ENCODE assay signal across 14 mouse cellular contexts in genomic region chr3:57277453-57277852, GRCm38 (mm10). TPM values are rescaled to one million over a fixed set of nuclear protein-coding genes. Genes with fewer than 3 reads are reported as not detected.
DNase-seq lines count a peak whose midpoint lies in the region; ATAC-seq and TF ChIP-seq lines count a peak whose summit lies in the region.
"Had no signal": no experiment of that assay in that cellular context is flagged by ENCODE, and none has a peak within 500 bp of the region (broad histone marks: within the 10 kb centered on the region; RNA-seq: fewer than 3 reads in every experiment).

No protein-coding gene starts in this region.

- H3K4me2 ChIP-seq in kidney, embryonic 16.5 days (replicated peaks; ENCODE audit: low read depth, low read length): no peak overlapping the region
- H3K4me2 ChIP-seq: hindbrain, embryonic 12.5 days had no signal

- ATAC-seq in kidney, embryonic 16.5 days (ENCODE audit: low FRiP score, low TSS enrichment): no peak
- ATAC-seq in megakaryocyte, adult 5-6 weeks (ENCODE audit: poor library complexity, severe bottlenecking): no peak
- ATAC-seq: forebrain, embryonic 16.5 days had no signal

- H3K9ac ChIP-seq in kidney, embryonic 16.5 days (replicated peaks; ENCODE audit: low read length): no peak overlapping the region
- no peak overlapping the region for H3K9ac ChIP-seq in MEL (ENCODE audit: control insufficient read depth, low read depth, low read length, poor library complexity, severe bottlenecking)
- H3K9ac ChIP-seq: hindbrain, embryonic 12.5 days had no signal

- WGBS in kidney, embryonic 16.5 days: 67% methylated on average over 5 of the region's 5 CpGs

- H3K36me3 ChIP-seq in kidney, embryonic 16.5 days (ENCODE audit: insufficient read depth, low read length): no peaks in the 10 kb centered on the region
- no peaks in the 10 kb centered on the region for H3K36me3 ChIP-seq in MEL (ENCODE audit: control insufficient read depth in 1 of 2, insufficient read depth in 2 of 2, low read length in 2 of 2)
- H3K36me3 ChIP-seq: G1E; hindbrain, embryonic 12.5 days had no signal

- no peak for TF ChIP-seq POLR2A in MEL (IDR thresholded peaks at IDR 0.05; ENCODE audit: control insufficient read depth in 1 of 2, insufficient read depth in 1 of 2, low read depth in 1 of 2, low read length in 2 of 2, poor library complexity in 1 of 2)

- TF ChIP-seq CTCF in MEL (IDR thresholded peaks at IDR 0.05 in 2 of 3, conservative IDR thresholded peaks at IDR 0.05 in 1 of 3; ENCODE audit: control insufficient read depth in 1 of 3, insufficient read depth in 1 of 3, low read depth in 2 of 3, low read length in 3 of 3, poor library complexity in 1 of 3, severe bottlenecking in 1 of 3): no peak

- TF ChIP-seq EP300 in MEL (IDR thresholded peaks at IDR 0.05; ENCODE audit: low read depth in 1 of 2, low read length in 2 of 2): no peak

- no peaks in the 10 kb centered on the region for H3K27me3 ChIP-seq in kidney, embryonic 16.5 days (ENCODE audit: insufficient read depth, low read length)
- no peaks in the 10 kb centered on the region for H3K27me3 ChIP-seq in MEL (ENCODE audit: control insufficient read depth in 1 of 2, insufficient read depth in 2 of 2, low read length in 2 of 2)
- H3K27me3 ChIP-seq: hindbrain, embryonic 12.5 days had no signal

- H3K27ac ChIP-seq in kidney, embryonic 16.5 days (ENCODE audit: low read length): no peak overlapping the region
- H3K27ac ChIP-seq in MEL (ENCODE audit: control insufficient read depth, low read depth, low read length): no peak overlapping the region
- H3K27ac ChIP-seq: hindbrain, embryonic 12.5 days had no signal

- peak; percentile 43 for DNase-seq in kidney, adult 11 months
- peak; percentile 9 for DNase-seq in MEL (ENCODE audit: low read depth, low spot score)
- peak; percentile 27 for DNase-seq in heart, postnatal 4 days
- DNase-seq in lung, postnatal 25 days (ENCODE audit: low spot score): peak; percentile 42
- no peak for DNase-seq in adrenal gland, postnatal 14 days
- no peak for DNase-seq in layer of hippocampus, adult 11-12 months (ENCODE audit: low spot score)
- DNase-seq: right cerebral cortex, postnatal 4 days; thymus, postnatal 25 days had no signal

- TF ChIP-seq RAD21 in MEL (IDR thresholded peaks at IDR 0.05; ENCODE audit: low read depth, low read length): no peak

- no peaks in the 10 kb centered on the region for H3K9me3 ChIP-seq in kidney, embryonic 16.5 days (ENCODE audit: low read length)
- no peaks in the 10 kb centered on the region for H3K9me3 ChIP-seq in MEL (replicated peaks; ENCODE audit: insufficient read depth, low read length)
- H3K9me3 ChIP-seq: hindbrain, embryonic 12.5 days had no signal

- no peak overlapping the region for H3K4me3 ChIP-seq in kidney, embryonic 16.5 days (ENCODE audit: low read length)
- no peak overlapping the region for H3K4me3 ChIP-seq in MEL (ENCODE audit: control insufficient read depth in 1 of 2, insufficient read depth in 1 of 2, low read depth in 2 of 2, low read length in 2 of 2)
- H3K4me3 ChIP-seq: hindbrain, embryonic 12.5 days had no signal

- no peaks in the 10 kb centered on the region for H3K4me1 ChIP-seq in kidney, embryonic 16.5 days (ENCODE audit: insufficient read depth, low read length)
- no peaks in the 10 kb centered on the region for H3K4me1 ChIP-seq in MEL (ENCODE audit: control insufficient read depth in 1 of 2, insufficient read depth in 2 of 2, low read length in 2 of 2)
- H3K4me1 ChIP-seq: hindbrain, embryonic 12.5 days had no signal

- no peaks in the 10 kb centered on the region for H3K79me2 ChIP-seq in MEL (ENCODE audit: control insufficient read depth, insufficient read depth, low read length, poor library complexity)

TF ChIP-seq in MEL, 35 proteins besides CTCF, POLR2A, EP300 and RAD21:
- TF ChIP-seq USF2 (IDR thresholded peaks at IDR 0.05; ENCODE audit: borderline replicate concordance in 1 of 2, insufficient read depth in 1 of 2, low read depth in 1 of 2, low read length in 2 of 2): no peak
- no peak for TF ChIP-seq ETS1 (IDR thresholded peaks at IDR 0.05; ENCODE audit: low read depth, low read length)
- TF ChIP-seq UBTF (IDR thresholded peaks at IDR 0.05; ENCODE audit: borderline replicate concordance, insufficient read depth, low read depth, low read length): no peak
- TF ChIP-seq MYC (IDR thresholded peaks at IDR 0.05; ENCODE audit: low read depth, low read length): no peak
- TF ChIP-seq GABPA (IDR thresholded peaks at IDR 0.05; ENCODE audit: low read depth, low read length): no peak
- no peak for TF ChIP-seq ZNF384 (IDR thresholded peaks at IDR 0.05; ENCODE audit: low read depth, low read length)
- no peak for TF ChIP-seq MYB (IDR thresholded peaks at IDR 0.05; ENCODE audit: low read depth, low read length)
- no peak for TF ChIP-seq ZC3H11A (IDR thresholded peaks at IDR 0.05; ENCODE audit: low read depth, low read length)
- no peak for TF ChIP-seq TBP (IDR thresholded peaks at IDR 0.05; ENCODE audit: low read depth, low read length)
- no peak for TF ChIP-seq MXI1 (IDR thresholded peaks at IDR 0.05; ENCODE audit: low read depth, low read length)
- no peak for TF ChIP-seq MAZ (IDR thresholded peaks at IDR 0.05; ENCODE audit: low read depth, low read length)
- no peak for TF ChIP-seq NELFE (IDR thresholded peaks at IDR 0.05; ENCODE audit: low read depth, low read length)
- TF ChIP-seq POLR2AphosphoS5 (IDR thresholded peaks at IDR 0.05; ENCODE audit: borderline replicate concordance, low read depth, low read length): no peak
- TF ChIP-seq SIN3A (IDR thresholded peaks at IDR 0.05; ENCODE audit: low read length): no peak
- no peak for TF ChIP-seq MAX (IDR thresholded peaks at IDR 0.05; ENCODE audit: low read length)

RNA-seq across cellular contexts. Expression of gene Tm4sf1, which starts 24.3 kb away (rescaled TPM):
- polyA plus RNA-seq in kidney, embryonic 16.5 days (2015; fragmentation: Nextera tagmentation; extraction: Ambion mirVana): 227 and 249 TPM in 2 replicates
- total RNA-seq in MEL (2012; rRNA removed): not detected in 2 replicates
- polyA plus RNA-seq in MEL (2012; ENCODE audit: insufficient read depth in 1 of 2, insufficient read length in 2 of 2, low read depth in 1 of 2, low replicate concordance in 2 of 2, missing spikeins in 1 of 2): not detected
- 100 to 1,000 TPM; 120 to 123 TPM for total RNA-seq in heart, postnatal 4 days (2021)
- total RNA-seq in adrenal gland, postnatal 14 days (2021): 48.1 and 52.2 TPM in 2 replicates
- not detected in 2 replicates for total RNA-seq in megakaryocyte, adult 5-6 weeks (2015)
- 0.95 TPM in 1 of 2 replicates, not detected in the other for total RNA-seq in megakaryocyte, adult 5-6 weeks (2017)
- total RNA-seq: megakaryocyte-erythroid progenitor cell, adult 5-6 weeks had no signal
- polyA plus RNA-seq: G1E had no signal

Comparison
In these comparisons a context has a peak if more than half of its experiments do, and no peak if none do; other contexts are left out.
1. DNase-seq: peak in kidney, adult 11 months (single experiment), MEL (single experiment), heart, postnatal 4 days (single experiment) and lung, postnatal 25 days (single experiment); none in adrenal gland, postnatal 14 days (single experiment) and layer of hippocampus, adult 11-12 months (single experiment).
2. RNA of gene Tm4sf1, which starts 24.3 kb away (total RNA-seq): 120 to 123 TPM in heart, postnatal 4 days and 48.1 to 52.2 TPM in adrenal gland, postnatal 14 days; 0.95 TPM in megakaryocyte, adult 5-6 weeks and not detected in MEL; every median in the first group is over 10 times any median in the second.